ENCODE assay signal across 11 mouse cellular contexts in genomic region chr6:145931341-145931740, GRCm38 (mm10). TPM values are rescaled to one million over a fixed set of nuclear protein-coding genes. Genes with fewer than 3 reads are reported as not detected.
DNase-seq lines count a peak whose midpoint lies in the region.
"Had no signal": no experiment of that assay in that cellular context is flagged by ENCODE, and none has a peak within 500 bp of the region (broad histone marks: within the 10 kb centered on the region; RNA-seq: fewer than 3 reads in every experiment).

Sspn (plus strand) TSS chr6:145931641.

- no peak for DNase-seq in heart, adult 18-20 months
- no peak for DNase-seq in heart, adult 9 months (ENCODE audit: low spot score in 2 of 2)
- DNase-seq in adrenal gland, postnatal 25 days: no peak
- DNase-seq in gastrocnemius, postnatal 25 days: no peak
- no peak for DNase-seq in heart, postnatal 10 days
- DNase-seq in adipocyte (ENCODE audit: low spot score): no peak
- no peak for DNase-seq in thymus, adult 18-20 months
- DNase-seq in spleen, postnatal 4 days (ENCODE audit: low spot score in 2 of 2): no peak
- DNase-seq: cerebellum, adult 9-11 months; lung, embryonic 14.5 days had no signal

- intact Hi-C loops in heart, postnatal 10 days (cut with DNase I): no loop called here

RNA-seq across cellular contexts. Expression of gene Sspn, which starts in this region (rescaled TPM):
- total RNA-seq in heart, adult 18-20 months (2021): 100 to 1,000 TPM in 1 of 2 experiments, 10 to 100 TPM in 1; 99.7 to 102 TPM
- 10.8 and 18.3 TPM in 2 replicates for total RNA-seq in adrenal gland, postnatal 25 days (2021)
- 10 to 100 TPM; 59.1 to 64.0 TPM for total RNA-seq in gastrocnemius, postnatal 25 days (2021)
- total RNA-seq in heart, postnatal 10 days (2021): 100 to 1,000 TPM; 122 to 147 TPM
- total RNA-seq: MEL had no signal
